Mouse (Mus musculus) Patski (cell line): ENCODE measurements at regions not wholly inside any gene's neighbourhood (a gene's known extent, or its start where the extent isn't known, plus 50 kb on each side); places are given as distances from the start of the nearest gene placed in this dataset.

Experiments
- ATAC-seq: fragments of 100-300 bp; one replicate; pipeline ENCODE4 v1.8.0; 2021
- CTCF ChIA-PET: fragments of 350-600 bp; sonication (Branson Sonifier 250); formaldehyde crosslinking; loops from one replicate; lab custom pipeline; 2022; ENCODE audit warnings: inconsistent platforms; lab: Charles Lee
- POLR2A ChIA-PET: fragments of 350-600 bp; sonication (Branson Sonifier 250); formaldehyde crosslinking; loops from one replicate; lab custom pipeline; 2022; ENCODE audit warnings: antibody characterized with exemption, inconsistent platforms; lab: Charles Lee
- DNase-seq: peaks from one replicate; pipeline ENCODE4 v3.0.0-alpha.2; 2011; ENCODE audit warnings: low read depth, low spot score
- H3K27me3 ChIP-seq: fragments of 371-371 bp; one replicate; pipeline ENCODE4 v1.5.1; 2021
- CTCF ChIP-seq: fragments of 100-300 bp; IDR thresholded peaks from one replicate; pipeline ENCODE4 v1.5.1; 2021
- in situ Hi-C: fragments of 300-500 bp; cut with MboI; formaldehyde crosslinking; loops from 3 replicates; pipeline ENCODE4 v1.11.1; 2018; ENCODE audit warnings: low pct_unique_long_range_greater_than_20kb, mixed read lengths

DNA sequence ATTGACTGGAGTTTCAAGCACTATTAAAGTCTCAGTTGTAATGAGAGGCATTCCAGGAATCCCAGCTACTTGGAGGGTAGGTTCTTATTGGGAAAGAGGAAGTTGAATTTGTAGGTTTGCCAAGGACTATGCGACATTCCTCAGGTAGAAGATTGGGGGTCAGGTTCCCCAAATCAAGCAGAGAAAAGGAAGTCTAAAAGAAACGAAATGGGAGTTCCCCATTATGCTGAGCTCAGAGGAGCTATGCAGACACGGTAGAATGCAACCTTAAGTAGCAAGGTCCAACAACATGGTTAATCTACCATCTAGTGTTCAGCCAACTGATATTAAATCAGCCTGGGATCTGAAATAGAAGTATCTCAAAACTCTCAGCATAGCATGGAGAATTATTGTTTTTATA, 1365.9 kb upstream of the Slc10a2 start:
- POLR2A ChIA-PET = no interaction called here
- no peaks in the 10 kb centered on the region for H3K27me3 ChIP-seq
- in situ Hi-C loops = no loop called here
- no peak for TF ChIP-seq CTCF
- CTCF ChIA-PET = no interaction called here
- no peak for DNase-seq
- ATAC-seq = no peak

- ChIA-PET POLR2A (no interaction called here), CTCF (no interaction called here)
- DNase-seq = no peak
- TF ChIP-seq CTCF = no peak
- no peak for ATAC-seq
- in situ Hi-C loops = no loop called here
- peaks cover 3% of the 10 kb centered on the region for H3K27me3 ChIP-seq
These were observed 1351.5 kb upstream of the Slc10a2 start for GRCm38 (mm10) chr8:6456553-6457180.

DNA sequence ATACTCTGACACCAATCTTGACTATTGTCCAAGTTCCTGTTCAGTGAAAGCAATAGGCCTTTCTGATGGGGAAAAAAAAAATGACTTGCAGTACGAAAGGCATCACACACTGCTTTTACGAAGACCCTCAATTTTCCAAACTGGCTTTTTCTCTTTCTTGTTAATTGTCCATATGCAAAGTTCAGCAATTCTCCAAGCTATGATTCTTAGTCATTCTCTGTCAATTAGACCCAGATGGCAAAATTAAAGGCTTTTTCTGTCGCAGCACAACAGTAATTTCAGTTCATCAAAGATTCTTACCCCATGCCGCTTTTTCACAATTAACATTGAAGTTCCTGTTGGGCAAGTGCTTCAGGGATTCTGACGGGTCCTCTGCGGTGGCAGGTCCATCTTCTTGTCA, 1343.2 kb upstream of the Slc10a2 start:
- TF ChIP-seq CTCF = no peak
- in situ Hi-C loops = no loop called here
- ATAC-seq (no peak), DNase-seq (no peak)
- peaks cover 3% of the 10 kb centered on the region for H3K27me3 ChIP-seq
- ChIA-PET POLR2A (no interaction called here), CTCF (no interaction called here)

DNA sequence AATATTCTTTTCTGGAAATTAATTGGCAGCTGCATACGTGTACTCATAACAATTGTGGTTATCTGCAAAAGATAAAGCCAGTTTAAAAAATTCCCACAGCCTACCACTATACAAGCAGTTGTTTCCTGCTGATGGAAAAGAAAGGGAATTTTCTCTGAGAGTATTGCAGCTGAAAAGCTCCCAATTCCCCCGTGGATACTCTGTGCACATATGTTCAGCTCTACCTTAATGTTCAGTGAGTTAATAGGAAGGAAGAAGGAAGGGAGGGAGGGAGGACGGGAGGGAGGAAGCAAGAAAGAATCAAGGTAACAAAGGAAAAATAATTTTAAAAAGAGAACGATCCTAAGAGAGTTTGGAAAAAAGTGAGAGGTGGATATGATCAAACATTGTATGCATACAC, 1333.9 kb upstream of the Slc10a2 start:
- no peak for DNase-seq
- no peak for ATAC-seq
- no peaks in the 10 kb centered on the region for H3K27me3 ChIP-seq
- POLR2A ChIA-PET = no interaction called here
- in situ Hi-C loops = no loop called here
- CTCF ChIA-PET = no interaction called here
- no peak for TF ChIP-seq CTCF
